Mouse (Mus musculus): Measurements from ENCODE around the gene Trem3.
A peak's percentile ranks its signal among the peaks of the same experiment; 100 is the strongest.

The Trem3 gene

GRCm38 (mm10) chr17:48272598-48272997 is 25.0 kb downstream of the Trem3 start:
- DNase-seq: peak; percentile 56

DNA sequence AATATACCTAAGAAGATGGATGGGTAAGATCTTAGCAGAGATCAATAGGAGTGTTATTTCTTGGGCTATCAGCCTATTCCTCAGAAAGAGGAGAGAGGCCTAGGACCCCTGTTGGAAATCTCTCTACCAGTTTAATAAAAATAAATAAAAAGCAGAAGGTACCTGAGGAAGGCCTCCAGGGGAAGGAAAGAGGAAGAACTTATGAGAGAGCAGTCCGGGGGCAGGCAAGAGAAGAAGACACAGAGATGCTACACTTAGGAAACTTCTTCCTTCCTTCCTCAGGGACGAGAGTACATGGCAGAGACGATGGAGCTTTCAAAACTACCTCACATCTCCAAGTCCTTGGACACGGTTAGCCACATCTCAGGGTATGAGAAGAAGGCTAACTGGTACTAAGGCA is 26.5 kb downstream of the Trem3 start:
- no peak for DNase-seq

- DNase-seq: peak; percentile 90
These were observed 27.3 kb downstream of the Trem3 start for GRCm38 (mm10) chr17:48274885-48275284.

DNA sequence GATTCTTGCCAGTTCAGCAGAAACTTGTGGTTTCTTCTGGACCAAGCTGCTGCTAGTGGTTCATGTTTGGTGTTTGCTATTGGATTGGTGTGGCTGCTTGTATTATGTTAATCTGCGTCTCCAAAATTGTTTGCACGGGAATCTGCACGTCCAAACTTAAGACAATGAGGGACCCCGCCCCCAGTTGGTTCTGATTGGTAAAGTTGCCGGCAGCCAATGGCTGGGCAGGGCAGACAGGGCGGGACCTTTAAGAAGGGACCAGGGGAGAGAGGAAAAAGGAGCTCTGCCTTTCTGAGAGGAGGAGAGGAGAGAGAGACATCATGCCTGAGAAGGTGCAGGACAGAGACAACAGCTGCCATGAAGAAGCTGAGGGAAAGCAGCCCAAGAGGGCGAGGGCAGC is 28.2 kb downstream of the Trem3 start:
- peak; percentile 64 for DNase-seq

- no peak for DNase-seq
These were observed 30.8 kb downstream of the Trem3 start for GRCm38 (mm10) chr17:48278381-48278780.

GRCm38 (mm10) chr17:48279002-48279401 is 31.4 kb downstream of the Trem3 start:
- DNase-seq: no peak

- peak; percentile 23 for DNase-seq
These were observed 33.6 kb downstream of the Trem3 start for GRCm38 (mm10) chr17:48280943-48281738.

DNA sequence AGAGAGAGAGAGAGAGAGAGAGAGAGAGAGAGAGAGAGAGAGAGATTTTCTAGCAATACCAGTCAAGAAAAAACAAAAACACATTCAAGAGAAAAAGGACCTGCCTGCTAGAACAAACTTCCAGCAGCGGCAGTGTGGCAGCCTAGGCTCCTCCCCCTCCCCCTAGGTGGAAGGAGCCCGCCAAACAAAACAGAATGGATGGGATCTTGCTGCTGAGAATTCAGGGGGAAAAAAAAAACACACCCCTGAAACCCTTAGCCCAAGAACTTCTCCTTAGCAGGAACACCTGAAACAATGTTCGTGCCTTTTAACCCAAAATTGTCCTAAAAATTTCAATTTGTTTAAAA is 34.1 kb downstream of the Trem3 start:
- peak; percentile 76 for DNase-seq

GRCm38 (mm10) chr17:48286765-48287164 is 39.2 kb downstream of the Trem3 start:
- peak; percentile 23 for DNase-seq

DNA sequence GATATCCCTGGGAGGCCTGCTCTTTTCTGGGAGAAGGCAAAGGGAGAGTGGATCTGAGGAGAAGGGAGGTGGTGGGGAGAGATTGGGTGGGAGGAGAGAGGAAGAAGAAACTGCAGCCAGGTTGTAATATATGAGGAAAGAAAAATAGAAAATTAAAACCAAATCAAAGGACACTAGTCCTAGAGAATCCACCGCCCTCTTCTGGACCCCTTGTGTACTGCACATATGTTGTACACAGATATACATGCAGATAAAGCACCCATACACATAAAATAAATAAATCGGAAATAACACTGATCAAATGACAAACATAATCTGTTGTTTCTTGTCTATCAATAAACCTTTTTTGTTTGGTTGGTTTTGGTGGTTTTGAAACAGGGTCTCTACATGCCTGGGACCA is 39.7 kb downstream of the Trem3 start:
- peak; percentile 69 for DNase-seq

- DNase-seq: no peak
These were observed 46.1 kb downstream of the Trem3 start for GRCm38 (mm10) chr17:48293500-48294194.

DNA sequence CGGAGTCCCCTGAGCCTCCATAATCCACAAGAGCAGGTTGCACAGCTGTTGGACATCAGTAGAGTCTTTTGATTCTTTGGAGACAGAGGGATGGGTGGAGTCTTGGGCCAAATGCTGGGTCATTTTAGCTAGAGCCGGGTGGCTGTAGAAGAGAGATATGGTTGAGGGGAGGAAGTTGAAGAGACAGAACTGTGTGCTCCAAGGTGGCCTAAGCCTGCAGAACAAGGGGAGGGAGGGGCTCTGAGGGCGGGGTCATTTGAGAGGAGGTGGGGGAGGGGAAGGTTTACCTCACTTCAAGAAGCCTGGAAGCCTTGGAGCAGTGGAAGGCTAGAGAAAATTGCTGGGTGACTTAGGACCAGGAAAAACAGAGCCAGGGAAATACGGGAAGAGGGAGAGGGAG is 51.6 kb downstream of the Trem3 start, which contains the start of gene Treml2:
TSS of gene Treml2 (plus strand) at position 296 of the 400 bp plus-strand sequence.
- peak; percentile 86 for DNase-seq

DNA sequence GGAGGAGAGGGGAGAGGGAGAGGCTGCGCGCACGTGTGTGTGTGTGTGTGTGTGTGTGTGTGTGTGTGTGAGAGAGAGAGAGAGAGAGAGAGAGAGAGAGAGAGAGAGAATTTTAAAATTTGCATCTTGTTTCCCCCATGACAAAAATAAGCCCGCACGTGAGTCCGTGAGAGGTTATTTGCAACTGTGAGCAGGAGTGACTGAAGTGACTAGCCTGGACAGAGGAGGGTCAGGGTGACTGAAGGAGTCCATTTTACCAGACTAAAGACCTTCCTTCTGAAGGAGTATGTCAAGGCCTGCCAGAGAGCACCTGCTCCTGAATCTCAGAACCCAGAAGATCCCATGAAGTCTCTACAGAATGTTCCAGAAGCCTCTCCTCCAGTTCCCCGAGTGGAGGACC is 52.2 kb downstream of the Trem3 start:
- DNase-seq: peak; percentile 29

GRCm38 (mm10) chr17:48300199-48300598 is 52.6 kb downstream of the Trem3 start:
- DNase-seq: peak; percentile 81

- DNase-seq: peak; percentile 59
These were observed 53.3 kb downstream of the Trem3 start for GRCm38 (mm10) chr17:48300861-48301260.

- peak; percentile 37 for DNase-seq
These were observed 54.2 kb downstream of the Trem3 start for GRCm38 (mm10) chr17:48301792-48302191.

Data from liver (tissue).